Mouse (Mus musculus) frontal cortex, postnatal 10 days (tissue): ENCODE measurements around the gene St8sia4.

Experiments used
- DNase-seq, 2 experiments: peaks; one replicate each; pipeline ENCODE4 v3.0.0; 2022; ENCODE audit warnings: low spot score in 2 of 2, mixed read lengths in 1 of 2

The St8sia4 gene

GRCm38 (mm10) chr1:95667435-95668252 is at the start of gene St8sia4:
Gene St8sia4 (minus strand): TSS chr1:95667571.
- peak; percentile 77 to 84 for DNase-seq

GRCm38 (mm10) chr1:95709181-95709580 is 41.8 kb upstream of the St8sia4 start:
- no peak for DNase-seq

GRCm38 (mm10) chr1:95699903-95700302 is 32.5 kb upstream of the St8sia4 start:
- no peak for DNase-seq

GRCm38 (mm10) chr1:95674052-95674451 is 6.7 kb upstream of the St8sia4 start:
- no peak for DNase-seq

GRCm38 (mm10) chr1:95668253-95668805 is 958 bp upstream of the St8sia4 start:
- peak in 1 of 2 experiments; percentile 10 for DNase-seq

GRCm38 (mm10) chr1:95666541-95667320 is 640 bp downstream of the St8sia4 start:
- DNase-seq = no peak

GRCm38 (mm10) chr1:95665951-95666484 is 1.4 kb downstream of the St8sia4 start:
- peak in 1 of 2 experiments; percentile 16 for DNase-seq

- DNase-seq = peak; percentile 10 to 23
Measured at GRCm38 (mm10) chr1:95664969-95665702, 2.2 kb downstream of the St8sia4 start.

GRCm38 (mm10) chr1:95664321-95664825 is 3.0 kb downstream of the St8sia4 start:
- DNase-seq = peak in 1 of 2 experiments; percentile 12

GRCm38 (mm10) chr1:95657051-95657668 is 10.2 kb downstream of the St8sia4 start:
- no peak for DNase-seq

GRCm38 (mm10) chr1:95655564-95655963 is 11.8 kb downstream of the St8sia4 start:
- DNase-seq = no peak

- no peak for DNase-seq
Measured at GRCm38 (mm10) chr1:95653445-95653844, 13.9 kb downstream of the St8sia4 start.

- DNase-seq = no peak
Measured at GRCm38 (mm10) chr1:95644292-95644691, 23.1 kb downstream of the St8sia4 start.

- no peak for DNase-seq
Measured at GRCm38 (mm10) chr1:95639001-95639400, 28.4 kb downstream of the St8sia4 start.

GRCm38 (mm10) chr1:95624376-95624775 is 43.0 kb downstream of the St8sia4 start:
- no peak for DNase-seq

- no peak for DNase-seq
Measured at GRCm38 (mm10) chr1:95618647-95619046, 48.7 kb downstream of the St8sia4 start.

GRCm38 (mm10) chr1:95618125-95618524 is 49.2 kb downstream of the St8sia4 start:
- DNase-seq = no peak

- DNase-seq = no peak
Measured at GRCm38 (mm10) chr1:95610017-95610416, 57.4 kb downstream of the St8sia4 start.

GRCm38 (mm10) chr1:95609045-95609444 is 58.3 kb downstream of the St8sia4 start:
- no peak for DNase-seq

- no peak for DNase-seq
Measured at GRCm38 (mm10) chr1:95605458-95605857, 61.9 kb downstream of the St8sia4 start.

GRCm38 (mm10) chr1:95598108-95598507 is 69.3 kb downstream of the St8sia4 start:
- DNase-seq = no peak
